Mouse (Mus musculus): ENCODE measurements around the gene Ebf1. TPM values are rescaled to one million over a fixed set of nuclear protein-coding genes. Genes with fewer than 3 reads are reported as not detected.

Ebf1 gene
- total RNA-seq, 2 experiments from 2014 or later, result 7.6 to 21.0 TPM

- ATAC-seq (replicated peaks; ENCODE audit: low FRiP score, poor library complexity, severe bottlenecking), result no peak
Observed at GRCm38 (mm10) chr11:44696539-44697201, 79.6 kb downstream of the Ebf1 start.

- ATAC-seq (replicated peaks; ENCODE audit: low FRiP score, poor library complexity, severe bottlenecking), result no peak
Observed at GRCm38 (mm10) chr11:44700181-44700580, 83.1 kb downstream of the Ebf1 start.

GRCm38 (mm10) chr11:44701221-44701810 lies 84.2 kb downstream of the Ebf1 start:
- ATAC-seq (replicated peaks; ENCODE audit: low FRiP score, poor library complexity, severe bottlenecking), result no peak

GRCm38 (mm10) chr11:44701864-44702263 lies 84.7 kb downstream of the Ebf1 start:
- no peak for ATAC-seq (replicated peaks; ENCODE audit: low FRiP score, poor library complexity, severe bottlenecking)

GRCm38 (mm10) chr11:44702716-44703486 lies 85.8 kb downstream of the Ebf1 start:
- no peak for ATAC-seq (replicated peaks; ENCODE audit: low FRiP score, poor library complexity, severe bottlenecking)

GRCm38 (mm10) chr11:44703951-44704350 lies 86.8 kb downstream of the Ebf1 start:
- no peak for ATAC-seq (replicated peaks; ENCODE audit: low FRiP score, poor library complexity, severe bottlenecking)

GRCm38 (mm10) chr11:44705811-44706210 lies 88.7 kb downstream of the Ebf1 start:
- no peak for ATAC-seq (replicated peaks; ENCODE audit: low FRiP score, poor library complexity, severe bottlenecking)

- no peak for ATAC-seq (replicated peaks; ENCODE audit: low FRiP score, poor library complexity, severe bottlenecking)
Observed at GRCm38 (mm10) chr11:44706386-44706785, 89.3 kb downstream of the Ebf1 start.

GRCm38 (mm10) chr11:44707381-44708289 lies 90.5 kb downstream of the Ebf1 start:
- no peak for ATAC-seq (replicated peaks; ENCODE audit: low FRiP score, poor library complexity, severe bottlenecking)

GRCm38 (mm10) chr11:44708290-44708685 lies 91.2 kb downstream of the Ebf1 start:
- ATAC-seq (replicated peaks; ENCODE audit: low FRiP score, poor library complexity, severe bottlenecking), result no peak

- no peak for ATAC-seq (replicated peaks; ENCODE audit: low FRiP score, poor library complexity, severe bottlenecking)
Observed at GRCm38 (mm10) chr11:44709073-44709618, 92.0 kb downstream of the Ebf1 start.

- ATAC-seq (replicated peaks; ENCODE audit: low FRiP score, poor library complexity, severe bottlenecking), result no peak
Observed at GRCm38 (mm10) chr11:44709869-44710460, 92.8 kb downstream of the Ebf1 start.

- ATAC-seq (replicated peaks; ENCODE audit: low FRiP score, poor library complexity, severe bottlenecking), result no peak
Observed at GRCm38 (mm10) chr11:44710861-44711260, 93.7 kb downstream of the Ebf1 start.

GRCm38 (mm10) chr11:44714188-44714587 lies 97.1 kb downstream of the Ebf1 start:
- no peak for ATAC-seq (replicated peaks; ENCODE audit: low FRiP score, poor library complexity, severe bottlenecking)

GRCm38 (mm10) chr11:44715776-44716175 lies 98.7 kb downstream of the Ebf1 start:
- no peak for ATAC-seq (replicated peaks; ENCODE audit: low FRiP score, poor library complexity, severe bottlenecking)

GRCm38 (mm10) chr11:44716928-44717327 lies 99.8 kb downstream of the Ebf1 start:
- ATAC-seq (replicated peaks; ENCODE audit: low FRiP score, poor library complexity, severe bottlenecking), result no peak

GRCm38 (mm10) chr11:44717636-44718035 lies 100.5 kb downstream of the Ebf1 start:
- ATAC-seq (replicated peaks; ENCODE audit: low FRiP score, poor library complexity, severe bottlenecking), result no peak

GRCm38 (mm10) chr11:44721976-44722375 lies 104.9 kb downstream of the Ebf1 start:
- ATAC-seq (replicated peaks; ENCODE audit: low FRiP score, poor library complexity, severe bottlenecking), result no peak

GRCm38 (mm10) chr11:44723950-44724502 lies 106.9 kb downstream of the Ebf1 start:
- ATAC-seq (replicated peaks; ENCODE audit: low FRiP score, poor library complexity, severe bottlenecking), result no peak

Data from erythroid progenitor cell, adult 5-6 weeks (primary cell).